Mouse (Mus musculus): ENCODE results near the gene Lurap1l.

GRCm38 (mm10) chr4:80955942-80956341 is 45.5 kb downstream of the Lurap1l start:
- TF ChIP-seq CTCF (IDR thresholded peaks at IDR 0.05; ENCODE audit: low read depth), result no peak
- no peak for TF ChIP-seq EP300 (IDR thresholded peaks at IDR 0.05; ENCODE audit: low read depth)

Data from liver, postnatal 0 days (tissue).